Mouse (Mus musculus) adrenal gland, postnatal 0 days (tissue): ENCODE results near the gene Kdm5c. TPM values are rescaled to one million over a fixed set of nuclear protein-coding genes. Genes with fewer than 3 reads are reported as not detected.

Experiments
- polyA plus RNA-seq: library from polyadenylated mRNA; unstranded; fragments of >200 nt; fragmentation: Nextera tagmentation; extraction: Ambion mirVana; gene quantifications from 2 replicates; pipeline ENCODE4 v1.2.1, GENCODE M21; 2015

The Kdm5c gene
- 16.0 and 21.4 TPM in 2 replicates for polyA plus RNA-seq

DNA sequence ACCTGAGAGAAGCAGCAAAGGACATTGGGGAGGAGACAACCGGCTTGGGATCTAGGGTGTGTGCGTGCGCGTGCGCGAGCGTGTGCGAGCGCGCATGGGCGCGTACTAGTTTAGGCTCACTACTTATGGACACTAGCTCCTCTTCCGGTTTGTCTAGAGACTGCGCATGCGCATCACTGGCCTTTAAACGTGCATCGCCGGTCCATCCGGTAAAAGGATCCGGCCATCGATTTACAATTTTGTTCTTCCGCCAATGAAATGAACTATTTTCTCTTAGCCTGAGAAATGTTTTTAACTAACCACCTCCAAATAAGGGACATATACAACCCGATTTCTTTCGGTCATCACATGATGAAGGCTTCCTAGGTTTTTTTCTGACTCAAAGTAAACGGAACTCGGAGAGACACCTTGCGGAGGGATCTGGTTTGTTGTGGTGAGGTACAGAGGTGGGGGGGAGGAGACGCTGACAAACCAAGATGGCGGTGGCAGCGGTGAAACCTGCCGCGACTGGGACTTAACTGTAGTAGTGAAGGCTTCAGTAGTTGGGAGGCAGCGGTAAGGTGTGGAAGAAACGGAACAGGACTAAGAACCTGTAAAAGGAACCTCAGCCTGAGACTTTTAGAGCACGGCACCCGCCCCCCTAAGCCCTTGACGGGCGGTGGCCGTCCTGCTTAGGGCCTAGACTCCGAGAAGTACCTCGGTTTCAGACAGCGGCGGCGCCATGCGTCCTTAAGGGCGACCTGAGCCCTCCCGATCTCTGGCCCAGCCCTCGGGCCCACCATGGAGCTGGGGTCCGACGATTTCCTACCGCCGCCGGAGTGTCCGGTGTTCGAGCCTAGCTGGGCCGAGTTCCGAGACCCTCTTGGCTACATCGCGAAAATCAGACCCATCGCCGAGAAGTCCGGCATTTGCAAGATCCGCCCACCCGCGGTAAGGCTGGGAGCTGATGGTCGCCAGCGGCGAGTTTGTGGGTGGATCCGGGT, at the start of gene Kdm5c:
Gene Kdm5c, plus strand, starts transcription at position 240 of the 983 bp plus-strand sequence.

Other genes with a start within 250 kb of the Kdm5c start
- gene Hsd17b10, start 231.2 kb upstream of the Kdm5c start, polyA plus RNA-seq, result 214 and 242 TPM in 2 replicates
- gene Ribc1, start 216.7 kb upstream of the Kdm5c start, polyA plus RNA-seq, result 1.5 and 3.5 TPM in 2 replicates
- 42.3 and 50.2 TPM in 2 replicates for gene Smc1a, start 216.6 kb upstream of the Kdm5c start, polyA plus RNA-seq
- gene Iqsec2, start 88.8 kb upstream of the Kdm5c start, polyA plus RNA-seq, result 6.1 and 7.6 TPM in 2 replicates
- 10.7 and 12.4 TPM in 2 replicates for gene Kantr, start 94.5 kb downstream of the Kdm5c start, polyA plus RNA-seq
- gene Tspyl2, start 109.4 kb downstream of the Kdm5c start, polyA plus RNA-seq, result 20.0 and 31.2 TPM in 2 replicates
- gene Gpr173, start 135.7 kb downstream of the Kdm5c start, polyA plus RNA-seq, result 1.7 and 3.8 TPM in 2 replicates